Mouse (Mus musculus) kidney, postnatal 0 days (tissue): ENCODE measurements around the gene Mmd. TPM values are rescaled to one million over a fixed set of nuclear protein-coding genes. Genes with fewer than 3 reads are reported as not detected.
"Not testable (repeated sequence)": the region's sequence is repeated elsewhere in the genome, so short reads cannot be mapped to it uniquely, and the experiment has no call there.

ENCODE experiments used
- ATAC-seq: fragments of 200-750 bp; cut with Nextera tagmentation; replicated peaks from 2 replicates; pipeline ENCODE4 v1.8.0; 2017; ENCODE audit warnings: low read depth, moderate number of reproducible peaks, moderate TSS enrichment, moderate library complexity; ENCODE audit not compliant: low FRiP score
- DNase-seq: peaks from one replicate; pipeline ENCODE4 v3.0.0-alpha.2; 2016; ENCODE audit warnings: low spot score
- H3K27ac ChIP-seq: fragments of 300-500 bp; sonication (generic); 2 replicates; pipeline ENCODE4 v1.5.1; 2014; ENCODE audit warnings: mild to moderate bottlenecking
- H3K27me3 ChIP-seq: fragments of 300-500 bp; sonication (generic); 2 replicates; pipeline ENCODE4 v1.6.1; 2014; ENCODE audit warnings: low read length, mixed read lengths; ENCODE audit not compliant: insufficient read depth
- H3K36me3 ChIP-seq: fragments of 300-500 bp; sonication (generic); 2 replicates; pipeline ENCODE4 v1.6.1; 2014; ENCODE audit warnings: low read length, mixed read lengths; ENCODE audit not compliant: insufficient read depth
- H3K4me1 ChIP-seq: fragments of 300-500 bp; sonication (generic); replicated peaks from 2 replicates; pipeline ENCODE4 v1.6.1; 2014; ENCODE audit warnings: antibody characterized with exemption, low read length, mixed read lengths; ENCODE audit not compliant: insufficient read depth
- H3K4me2 ChIP-seq: fragments of 300-500 bp; sonication (generic); 2 replicates; pipeline ENCODE4 v1.6.1; 2014; ENCODE audit warnings: mild to moderate bottlenecking, low read length, moderate library complexity, mixed read lengths
- H3K4me3 ChIP-seq: fragments of 300-500 bp; sonication (generic); replicated peaks from 2 replicates; pipeline ENCODE4 v1.5.1; 2014; ENCODE audit warnings: low read depth, low read length
- H3K9ac ChIP-seq: fragments of 300-500 bp; sonication (generic); 2 replicates; pipeline ENCODE4 v1.6.1; 2014; ENCODE audit warnings: low read depth, low read length
- H3K9me3 ChIP-seq: fragments of 300-500 bp; sonication (generic); replicated peaks from 2 replicates; pipeline ENCODE4 v1.6.1; 2016; ENCODE audit warnings: low read length, inconsistent platforms, mixed read lengths
- CTCF ChIP-seq: IDR thresholded peaks from 2 replicates; pipeline ENCODE4 v1.5.1; 2016; ENCODE audit warnings: antibody characterized with exemption, low read depth, mild to moderate bottlenecking, moderate library complexity
- WGBS: fragments of 180-500 bp; shearing (Covaris S2); extraction: QIAGEN DNeasy Blood & Tissue Kit; methylation state at CpG from one replicate; pipeline ENCODE4 v1.1.7; 2014; 5-methylcytosine and 5-hydroxymethylcytosine counted together
- polyA plus RNA-seq: library from polyadenylated mRNA; unstranded; fragments of >200 nt; fragmentation: Nextera tagmentation; extraction: Ambion mirVana; gene quantifications from 2 replicates; pipeline ENCODE4 v1.2.1, GENCODE M21; 2015

The Mmd gene
- polyA plus RNA-seq, 1 experiment from 2014 or later, result 29.8 TPM

DNA sequence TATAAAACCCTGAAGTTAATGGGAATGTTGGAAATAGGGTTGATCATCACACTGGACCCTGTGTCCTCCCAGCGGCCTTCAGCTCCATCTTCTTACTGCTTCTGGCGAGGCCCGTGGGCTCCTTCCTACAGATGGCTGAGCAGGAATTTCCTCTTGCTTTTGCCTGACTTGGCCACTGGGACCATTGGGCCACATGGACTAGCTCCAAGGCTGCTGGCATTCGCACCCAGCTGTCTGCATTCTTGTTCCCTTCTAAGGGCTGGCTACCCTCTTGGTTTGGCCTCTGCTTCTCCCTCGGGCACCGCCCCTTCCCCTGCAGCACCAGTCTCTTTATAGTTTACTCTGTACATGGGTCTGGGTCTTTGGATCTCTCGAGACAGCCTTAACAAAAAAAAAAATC is 26.4 kb downstream of the Mmd start:
- H3K4me1 ChIP-seq, result no peaks in the 10 kb centered on the region
- no peaks in the 10 kb centered on the region for H3K27me3 ChIP-seq
- H3K9me3 ChIP-seq, result no peaks in the 10 kb centered on the region
- DNase-seq (no peak), ATAC-seq (no peak)
- no peak overlapping the region for H3K4me3 ChIP-seq
- WGBS, result 59% methylated on average over 7 of the region's 7 CpGs
- no peak overlapping the region for H3K9ac ChIP-seq
- H3K4me2 ChIP-seq, result no peak overlapping the region
- 0 out of 2 replicates have a peak, but pooled peaks cover 9% of the 10 kb centered on the region for H3K36me3 ChIP-seq
- H3K27ac ChIP-seq, result no peak overlapping the region
- no peak for TF ChIP-seq CTCF

DNA sequence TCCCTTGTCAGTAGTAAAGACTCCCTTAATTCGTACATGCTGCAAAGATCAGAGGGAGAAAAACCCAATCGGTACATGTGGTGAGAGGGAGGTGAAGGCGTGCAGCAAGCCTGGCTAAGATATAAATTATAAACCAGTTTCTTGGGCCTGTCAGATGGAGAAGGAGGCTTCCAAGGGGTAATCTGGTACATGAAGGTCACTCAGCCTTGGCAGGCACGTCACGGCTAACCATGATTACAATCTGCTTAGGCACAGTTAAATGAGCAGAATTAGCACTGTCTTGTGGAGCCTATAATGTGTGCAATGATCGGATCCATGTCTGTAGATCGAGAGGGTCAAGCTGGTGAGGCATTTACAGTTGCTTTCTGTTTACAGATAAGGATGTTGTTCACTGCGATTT is 26.9 kb downstream of the Mmd start:
- 50% methylated on average over 8 of the region's 8 CpGs for WGBS
- Histone ChIP-seq H3K9me3 (no peaks in the 10 kb centered on the region), H3K4me3 (no peak overlapping the region), H3K27me3 (no peaks in the 10 kb centered on the region), H3K4me2 (no peak overlapping the region), H3K36me3 (0 out of 2 replicates have a peak, but pooled peaks cover 9% of the 10 kb centered on the region), H3K4me1 (no peaks in the 10 kb centered on the region), H3K27ac (no peak overlapping the region), H3K9ac (no peak overlapping the region)
- TF ChIP-seq CTCF, result no peak
- DNase-seq, result peak; percentile 35
- ATAC-seq, result 0 out of 2 replicates have a peak, but pooled peaks have one; percentile 40

DNA sequence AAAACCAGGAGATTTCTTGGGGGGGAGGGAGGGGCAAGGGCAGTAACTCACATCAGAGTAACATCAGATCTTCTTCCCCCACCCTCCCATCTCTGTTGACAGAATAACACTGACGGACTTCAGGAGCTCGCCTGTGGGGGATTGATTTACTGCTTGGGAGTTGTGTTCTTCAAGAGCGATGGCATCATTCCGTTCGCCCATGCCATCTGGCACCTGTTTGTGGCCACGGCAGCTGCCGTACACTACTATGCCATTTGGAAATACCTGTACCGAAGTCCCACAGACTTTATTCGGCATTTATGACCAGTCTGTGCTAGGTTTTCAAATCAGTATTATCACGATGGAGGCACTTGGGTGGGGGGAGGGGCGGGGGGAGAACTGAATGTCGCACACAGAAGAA is 27.3 kb downstream of the Mmd start:
- Histone ChIP-seq H3K36me3 (0 out of 2 replicates have a peak, but pooled peaks cover 9% of the 10 kb centered on the region), H3K27me3 (no peaks in the 10 kb centered on the region), H3K4me1 (no peaks in the 10 kb centered on the region), H3K9ac (no peak overlapping the region), H3K9me3 (no peaks in the 10 kb centered on the region), H3K4me2 (no peak overlapping the region), H3K27ac (no peak overlapping the region), H3K4me3 (no peak overlapping the region)
- DNase-seq (peak; percentile 30), ATAC-seq (no peak)
- TF ChIP-seq CTCF, result no peak
- WGBS, result 68% methylated on average over 12 of the region's 12 CpGs

DNA sequence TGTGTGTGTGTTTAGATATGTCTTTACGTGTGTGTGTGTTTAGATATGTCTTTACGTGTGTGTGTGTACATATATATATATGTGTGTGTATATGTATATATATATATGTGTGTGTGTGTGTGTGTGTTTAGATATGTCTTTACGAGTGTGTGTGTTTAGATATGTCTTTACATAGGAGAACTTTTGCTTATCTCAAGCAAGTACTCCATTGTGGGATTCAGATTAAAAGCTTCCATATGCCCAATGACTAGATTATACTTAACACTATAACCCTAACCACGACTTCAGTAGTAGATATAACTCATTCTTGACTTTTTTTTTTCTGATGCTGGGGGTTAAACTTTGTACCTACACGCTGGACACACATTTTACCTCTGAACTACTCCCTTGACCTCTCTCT is 30.8 kb downstream of the Mmd start:
- no peak for ATAC-seq
- H3K4me3 ChIP-seq, result no peak overlapping the region
- no peak for DNase-seq

DNA sequence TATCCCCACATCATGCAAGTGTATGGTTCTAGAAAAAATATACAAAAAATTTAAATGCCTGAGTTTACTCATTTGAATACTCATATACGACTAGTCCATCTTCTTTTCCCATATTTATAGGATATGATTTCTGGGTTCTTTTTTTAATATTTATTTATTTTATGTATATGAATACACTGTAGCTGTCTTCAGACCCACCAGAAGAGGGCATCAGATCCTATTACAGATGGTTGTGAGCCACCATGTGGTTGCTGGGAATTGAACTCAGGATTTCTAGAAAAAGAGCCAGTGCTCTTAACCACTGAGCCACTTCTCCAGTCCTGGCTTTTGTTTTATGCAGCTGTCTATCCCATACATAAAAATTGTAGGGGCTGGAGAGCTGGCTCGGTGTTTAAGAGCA is 32.7 kb downstream of the Mmd start:
- H3K4me3 ChIP-seq, result not testable (repeated sequence)

More for the DNA sequence above, 30.8 kb downstream of the Mmd start:
- WGBS, result 86% methylated on average over 5 of the region's 5 CpGs
- Histone ChIP-seq H3K36me3 (no peaks in the 10 kb centered on the region), H3K4me2 (no peak overlapping the region), H3K4me1 (no peaks in the 10 kb centered on the region), H3K27me3 (no peaks in the 10 kb centered on the region), H3K9ac (no peak overlapping the region), H3K27ac (no peak overlapping the region), H3K9me3 (no peaks in the 10 kb centered on the region)
- no peak for TF ChIP-seq CTCF

DNA sequence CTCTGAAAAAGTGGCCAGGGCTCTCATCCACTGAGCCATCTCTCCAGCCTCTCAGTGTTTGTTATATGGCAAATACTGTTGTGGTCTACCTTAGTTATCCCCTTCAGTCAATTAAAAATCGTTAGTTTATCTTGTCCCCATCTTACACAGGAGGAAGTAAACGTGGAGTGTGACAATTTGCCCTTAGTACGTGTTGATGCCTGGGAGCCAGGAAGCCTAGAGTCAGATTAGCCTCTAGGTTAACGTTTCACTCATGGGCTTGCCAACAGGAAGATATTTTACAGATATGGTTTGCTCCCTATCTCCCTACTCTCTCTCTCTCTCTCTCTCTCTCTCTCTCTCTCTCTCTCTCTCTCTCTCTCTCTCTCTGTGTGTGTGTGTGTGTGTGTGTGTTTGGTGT is 33.9 kb downstream of the Mmd start:
- DNase-seq (no peak), ATAC-seq (no peak)
- Histone ChIP-seq H3K9me3 (no peaks in the 10 kb centered on the region), H3K27me3 (no peaks in the 10 kb centered on the region), H3K4me2 (no peak overlapping the region), H3K4me1 (no peaks in the 10 kb centered on the region), H3K9ac (no peak overlapping the region), H3K4me3 (no peak overlapping the region), H3K27ac (no peak overlapping the region), H3K36me3 (no peaks in the 10 kb centered on the region)
- 31% methylated on average over 4 of the region's 4 CpGs for WGBS
- TF ChIP-seq CTCF, result no peak

More for the DNA sequence above, 32.7 kb downstream of the Mmd start:
- not testable (repeated sequence) for H3K9ac ChIP-seq, H3K27me3 ChIP-seq, H3K27ac ChIP-seq, H3K4me1 ChIP-seq, H3K9me3 ChIP-seq, ATAC-seq, H3K36me3 ChIP-seq, DNase-seq, H3K4me2 ChIP-seq
- 87% methylated on average over 2 of the region's 2 CpGs for WGBS

DNA sequence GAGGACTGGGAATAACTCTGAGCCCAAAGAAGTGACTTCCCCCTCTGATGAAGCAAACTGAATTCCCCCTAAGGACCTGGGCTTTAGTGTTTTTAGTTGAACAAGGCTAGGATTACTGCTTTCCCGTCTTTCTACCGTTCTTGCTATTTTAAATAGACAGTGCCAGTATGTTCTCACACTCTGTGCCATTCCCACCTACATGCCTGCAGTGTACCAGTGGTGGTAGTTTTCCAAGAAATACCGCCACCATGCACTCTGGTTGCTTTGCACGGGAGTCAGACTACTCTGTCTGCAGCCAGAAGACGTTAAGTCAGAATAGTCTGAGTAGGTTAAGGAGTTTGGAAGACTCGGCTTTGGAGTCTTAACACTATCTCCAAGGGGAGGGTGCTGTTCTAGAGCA is 34.3 kb downstream of the Mmd start:
- no peak for TF ChIP-seq CTCF
- no peak overlapping the region for H3K4me2 ChIP-seq
- no peaks in the 10 kb centered on the region for H3K4me1 ChIP-seq
- no peak overlapping the region for H3K9ac ChIP-seq
- H3K27ac ChIP-seq, result no peak overlapping the region
- H3K4me3 ChIP-seq, result no peak overlapping the region
- no peak for ATAC-seq
- no peak for DNase-seq
- no peaks in the 10 kb centered on the region for H3K27me3 ChIP-seq
- no peaks in the 10 kb centered on the region for H3K9me3 ChIP-seq
- 74% methylated on average over 6 of the region's 6 CpGs for WGBS
- no peaks in the 10 kb centered on the region for H3K36me3 ChIP-seq
